Mouse (Mus musculus): Measurements from ENCODE around the gene Msh5. TPM values are rescaled to one million over a fixed set of nuclear protein-coding genes. Genes with fewer than 3 reads are reported as not detected.

The Msh5 gene
- polyA plus RNA-seq, 1 experiment from 2014 or later, result 3.9 TPM

Other genes with a start within 250 kb of the Msh5 start
- not detected in 2 replicates for gene Cyp21a1, start 242.2 kb downstream of the Msh5 start, polyA plus RNA-seq (2016; fragmentation: Nextera tagmentation; extraction: Ambion mirVana)
- 29.0 and 34.4 TPM in 2 replicates for gene Stk19, start 209.8 kb downstream of the Msh5 start, polyA plus RNA-seq (2016; fragmentation: Nextera tagmentation; extraction: Ambion mirVana)
- 83.2 and 83.7 TPM in 2 replicates for gene Dxo, start 209.7 kb downstream of the Msh5 start, polyA plus RNA-seq (2016; fragmentation: Nextera tagmentation; extraction: Ambion mirVana)
- gene Skiv2l, start 196.5 kb downstream of the Msh5 start, polyA plus RNA-seq (2016; fragmentation: Nextera tagmentation; extraction: Ambion mirVana), result 58.2 and 65.1 TPM in 2 replicates
- gene Nelfe, start 196.4 kb downstream of the Msh5 start, polyA plus RNA-seq (2016; fragmentation: Nextera tagmentation; extraction: Ambion mirVana), result 137 and 139 TPM in 2 replicates
- 1.9 TPM in 2 replicates for gene Cfb, start 184.2 kb downstream of the Msh5 start, polyA plus RNA-seq (2016; fragmentation: Nextera tagmentation; extraction: Ambion mirVana)
- 5.2 and 5.6 TPM in 2 replicates for gene Zbtb12, start 167.3 kb downstream of the Msh5 start, polyA plus RNA-seq (2016; fragmentation: Nextera tagmentation; extraction: Ambion mirVana)
- 0.14 TPM in 1 of 2 replicates, not detected in the other for gene Gm20547, start 164.7 kb downstream of the Msh5 start, polyA plus RNA-seq (2016; fragmentation: Nextera tagmentation; extraction: Ambion mirVana)
- 0.58 and 1.0 TPM in 2 replicates for gene C2, start 148.5 kb downstream of the Msh5 start, polyA plus RNA-seq (2016; fragmentation: Nextera tagmentation; extraction: Ambion mirVana)
- gene Ehmt2, start 148.3 kb downstream of the Msh5 start, polyA plus RNA-seq (2016; fragmentation: Nextera tagmentation; extraction: Ambion mirVana), result 98.2 and 100 TPM in 2 replicates
- 0.41 TPM in 1 of 2 replicates, not detected in the other for gene Slc44a4, start 132.3 kb downstream of the Msh5 start, polyA plus RNA-seq (2016; fragmentation: Nextera tagmentation; extraction: Ambion mirVana)
- 16.2 and 20.7 TPM in 2 replicates for gene Neu1, start 115.5 kb downstream of the Msh5 start, polyA plus RNA-seq (2016; fragmentation: Nextera tagmentation; extraction: Ambion mirVana)
- 0.09 and 0.20 TPM in 2 replicates for gene Hspa1b, start 87.5 kb downstream of the Msh5 start, polyA plus RNA-seq (2016; fragmentation: Nextera tagmentation; extraction: Ambion mirVana)
- gene Gm20481, start 76.8 kb downstream of the Msh5 start, polyA plus RNA-seq (2016; fragmentation: Nextera tagmentation; extraction: Ambion mirVana), result 0.42 TPM in 1 of 2 replicates, not detected in the other
- gene Hspa1a, start 74.6 kb downstream of the Msh5 start, polyA plus RNA-seq (2016; fragmentation: Nextera tagmentation; extraction: Ambion mirVana), result 0.90 and 1.7 TPM in 2 replicates
- gene Hspa1l, start 74.0 kb downstream of the Msh5 start, polyA plus RNA-seq (2016; fragmentation: Nextera tagmentation; extraction: Ambion mirVana), result 0.76 and 0.78 TPM in 2 replicates
- gene Lsm2, start 64.9 kb downstream of the Msh5 start, polyA plus RNA-seq (2016; fragmentation: Nextera tagmentation; extraction: Ambion mirVana), result 278 and 314 TPM in 2 replicates
- gene Vars, start 45.8 kb downstream of the Msh5 start, polyA plus RNA-seq (2016; fragmentation: Nextera tagmentation; extraction: Ambion mirVana), result 176 and 199 TPM in 2 replicates
- gene Vwa7, start 30.2 kb downstream of the Msh5 start, polyA plus RNA-seq (2016; fragmentation: Nextera tagmentation; extraction: Ambion mirVana), result 0.10 and 0.24 TPM in 2 replicates
- gene Sapcd1, start 18.7 kb downstream of the Msh5 start, polyA plus RNA-seq (2016; fragmentation: Nextera tagmentation; extraction: Ambion mirVana), result 5.2 and 5.6 TPM in 2 replicates
- 232 and 239 TPM in 2 replicates for gene Clic1, start 3.2 kb upstream of the Msh5 start, polyA plus RNA-seq (2016; fragmentation: Nextera tagmentation; extraction: Ambion mirVana)
- 536 and 664 TPM in 2 replicates for gene Ddah2, start 12.3 kb upstream of the Msh5 start, polyA plus RNA-seq (2016; fragmentation: Nextera tagmentation; extraction: Ambion mirVana)
- gene Ly6g6c, start 18.6 kb upstream of the Msh5 start, polyA plus RNA-seq (2016; fragmentation: Nextera tagmentation; extraction: Ambion mirVana), result 0.20 and 0.27 TPM in 2 replicates
- gene Mpig6b, start 19.4 kb upstream of the Msh5 start, polyA plus RNA-seq (2016; fragmentation: Nextera tagmentation; extraction: Ambion mirVana), result 0.76 and 1.1 TPM in 2 replicates
- 0.76 and 0.97 TPM in 2 replicates for gene Ly6g6e, start 30.2 kb upstream of the Msh5 start, polyA plus RNA-seq (2016; fragmentation: Nextera tagmentation; extraction: Ambion mirVana)
- 2.1 and 2.4 TPM in 2 replicates for gene Ly6g6d, start 31.3 kb upstream of the Msh5 start, polyA plus RNA-seq (2016; fragmentation: Nextera tagmentation; extraction: Ambion mirVana)
- gene Ly6g6f, start 38.9 kb upstream of the Msh5 start, polyA plus RNA-seq (2016; fragmentation: Nextera tagmentation; extraction: Ambion mirVana), result 0.67 and 0.80 TPM in 2 replicates
- gene Abhd16a, start 42.5 kb upstream of the Msh5 start, polyA plus RNA-seq (2016; fragmentation: Nextera tagmentation; extraction: Ambion mirVana), result 58.2 and 67.1 TPM in 2 replicates
- not detected in 2 replicates for gene Ly6g5c, start 61.5 kb upstream of the Msh5 start, polyA plus RNA-seq (2016; fragmentation: Nextera tagmentation; extraction: Ambion mirVana)
- gene Ly6g5b, start 68.7 kb upstream of the Msh5 start, polyA plus RNA-seq (2016; fragmentation: Nextera tagmentation; extraction: Ambion mirVana), result 0.90 and 1.7 TPM in 2 replicates
- gene Gpank1, start 74.7 kb upstream of the Msh5 start, polyA plus RNA-seq (2016; fragmentation: Nextera tagmentation; extraction: Ambion mirVana), result 33.1 and 33.5 TPM in 2 replicates
- gene Csnk2b, start 75.3 kb upstream of the Msh5 start, polyA plus RNA-seq (2016; fragmentation: Nextera tagmentation; extraction: Ambion mirVana), result 303 and 328 TPM in 2 replicates
- gene D17H6S53E, start 79.6 kb upstream of the Msh5 start, polyA plus RNA-seq (2016; fragmentation: Nextera tagmentation; extraction: Ambion mirVana), result 10.0 and 10.2 TPM in 2 replicates
- 0.16 and 0.49 TPM in 2 replicates for gene Apom, start 85.3 kb upstream of the Msh5 start, polyA plus RNA-seq (2016; fragmentation: Nextera tagmentation; extraction: Ambion mirVana)
- gene Bag6, start 88.4 kb upstream of the Msh5 start, polyA plus RNA-seq (2016; fragmentation: Nextera tagmentation; extraction: Ambion mirVana), result 70.3 and 77.6 TPM in 2 replicates
- gene Prrc2a, start 118.2 kb upstream of the Msh5 start, polyA plus RNA-seq (2016; fragmentation: Nextera tagmentation; extraction: Ambion mirVana), result 193 and 221 TPM in 2 replicates
- 4.2 and 6.5 TPM in 2 replicates for gene Aif1, start 129.3 kb upstream of the Msh5 start, polyA plus RNA-seq (2016; fragmentation: Nextera tagmentation; extraction: Ambion mirVana)
- 4.8 and 11.9 TPM in 2 replicates for gene Lst1, start 141.7 kb upstream of the Msh5 start, polyA plus RNA-seq (2016; fragmentation: Nextera tagmentation; extraction: Ambion mirVana)
- gene Ltb, start 147.7 kb upstream of the Msh5 start, polyA plus RNA-seq (2016; fragmentation: Nextera tagmentation; extraction: Ambion mirVana), result 0.17 and 0.19 TPM in 2 replicates
- gene Tnf, start 155.3 kb upstream of the Msh5 start, polyA plus RNA-seq (2016; fragmentation: Nextera tagmentation; extraction: Ambion mirVana), result not detected in 2 replicates
- not detected in 2 replicates for gene Lta, start 158.6 kb upstream of the Msh5 start, polyA plus RNA-seq (2016; fragmentation: Nextera tagmentation; extraction: Ambion mirVana)
- gene Gm16181, start 174.1 kb upstream of the Msh5 start, polyA plus RNA-seq (2016; fragmentation: Nextera tagmentation; extraction: Ambion mirVana), result 0.42 and 0.46 TPM in 2 replicates
- 7.6 and 12.9 TPM in 2 replicates for gene Atp6v1g2, start 186.9 kb upstream of the Msh5 start, polyA plus RNA-seq (2016; fragmentation: Nextera tagmentation; extraction: Ambion mirVana)
- gene Nfkbil1, start 189.0 kb upstream of the Msh5 start, polyA plus RNA-seq (2016; fragmentation: Nextera tagmentation; extraction: Ambion mirVana), result 10.2 and 11.6 TPM in 2 replicates
- gene Ddx39b, start 195.0 kb upstream of the Msh5 start, polyA plus RNA-seq (2016; fragmentation: Nextera tagmentation; extraction: Ambion mirVana), result 661 and 692 TPM in 2 replicates
- gene H2-D1, start 216.0 kb upstream of the Msh5 start, polyA plus RNA-seq (2016; fragmentation: Nextera tagmentation; extraction: Ambion mirVana), result 54.3 and 60.1 TPM in 2 replicates